Mouse (Mus musculus): ENCODE data around the gene Myo1e. TPM values are rescaled to one million over a fixed set of nuclear protein-coding genes. Genes with fewer than 3 reads are reported as not detected.
A peak's percentile ranks its signal among the peaks of the same experiment; 100 is the strongest.

The Myo1e gene
- polyA plus RNA-seq, 1 experiment from 2014 or later: 9.7 TPM

Small RNAs within 50 kb of the gene (microRNA-seq; reads per million reads assigned to microRNA genes)
- 15.4 reads per million, percentile 34 among the genes with 10 or more reads in this experiment for gene Mir5626

Other genes with a start within 250 kb of the Myo1e start
- gene Bnip2, start 217.9 kb upstream of the Myo1e start, polyA plus RNA-seq (2014; fragmentation: Nextera tagmentation; extraction: Ambion mirVana): 131 and 136 TPM in 2 replicates
- 221 TPM in 2 replicates for gene Gtf2a2, start 194.8 kb upstream of the Myo1e start, polyA plus RNA-seq (2014; fragmentation: Nextera tagmentation; extraction: Ambion mirVana)
- not detected in 2 replicates for gene Gcnt3, start 169.3 kb upstream of the Myo1e start, polyA plus RNA-seq (2014; fragmentation: Nextera tagmentation; extraction: Ambion mirVana)
- gene Fam81a, start 64.8 kb upstream of the Myo1e start, polyA plus RNA-seq (2014; fragmentation: Nextera tagmentation; extraction: Ambion mirVana): 4.7 TPM in 2 replicates
- gene Ccnb2, start 214.2 kb downstream of the Myo1e start, polyA plus RNA-seq (2014; fragmentation: Nextera tagmentation; extraction: Ambion mirVana): 225 and 237 TPM in 2 replicates

Data from midbrain, embryonic 11.5 days (tissue).